ENCODE assay signal across 8 mouse cellular contexts in the genomic region with DNA sequence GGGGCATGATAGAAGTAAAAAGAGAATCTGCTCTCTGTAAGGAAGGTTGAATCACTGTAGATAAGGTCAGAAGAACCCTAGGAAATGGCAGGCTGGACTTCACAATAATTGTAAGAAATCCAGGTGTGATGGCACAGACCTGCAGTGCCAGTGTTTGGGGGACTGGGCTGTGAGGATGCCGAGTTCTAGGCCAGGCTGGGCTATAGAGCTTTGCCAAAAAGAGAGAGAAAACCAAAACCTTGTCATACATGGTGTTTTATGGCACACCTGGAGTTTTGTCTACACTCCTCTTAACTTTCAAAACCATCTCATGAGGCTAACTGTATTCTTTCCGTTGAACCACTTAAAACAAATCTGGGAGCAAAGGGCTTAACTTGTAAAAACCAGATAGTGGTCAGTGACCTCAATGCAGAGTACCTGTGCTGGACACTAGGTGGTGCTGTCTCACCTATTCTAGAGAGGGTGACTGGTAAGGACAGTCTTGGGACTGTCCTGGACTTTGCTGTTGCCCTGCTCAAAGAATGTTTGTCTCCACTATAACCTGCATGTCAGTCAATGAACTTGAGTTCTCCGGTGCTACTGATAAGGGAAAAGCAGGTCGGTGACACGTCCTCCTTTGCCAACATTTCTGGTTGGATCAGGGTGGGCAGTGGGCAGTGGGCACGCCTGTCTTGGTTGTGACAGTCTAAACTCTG. TPM values are rescaled to one million over a fixed set of nuclear protein-coding genes. Genes with fewer than 3 reads are reported as not detected.
DNase-seq lines count a peak whose midpoint lies in the region; ATAC-seq and TF ChIP-seq lines count a peak whose summit lies in the region.

No protein-coding gene starts in this region.

- H3K36me3 ChIP-seq in embryonic facial prominence, embryonic 10.5 days (replicated peaks) = no peaks in the 10 kb centered on the region
- H3K36me3 ChIP-seq in heart, embryonic 11.5 days (ENCODE audit: control insufficient read depth, insufficient read depth, low read length) = no peaks in the 10 kb centered on the region
- no peaks in the 10 kb centered on the region for H3K36me3 ChIP-seq in kidney, postnatal 0 days (ENCODE audit: insufficient read depth, low read length)

- H3K27me3 ChIP-seq in embryonic facial prominence, embryonic 10.5 days (replicated peaks; ENCODE audit: low read depth, poor library complexity, severe bottlenecking) = no peaks in the 10 kb centered on the region
- H3K27me3 ChIP-seq in heart, embryonic 11.5 days (ENCODE audit: control insufficient read depth, insufficient read depth, low read length) = no peaks in the 10 kb centered on the region
- no peaks in the 10 kb centered on the region for H3K27me3 ChIP-seq in kidney, postnatal 0 days (ENCODE audit: insufficient read depth, low read length)

- DNase-seq in B cell, adult 2 months = peak; percentile 49 to 55
- peak; percentile 51 for DNase-seq in adrenal gland, adult 8-10 months
- DNase-seq in embryonic facial prominence, embryonic 10.5 days (ENCODE audit: low spot score) = peak; percentile 66
- peak; percentile 89 for DNase-seq in kidney, postnatal 0 days (ENCODE audit: low spot score)
- peak; percentile 67 to 77 for DNase-seq in lung, adult 18-20 months
- peak; percentile 39 for DNase-seq in ovary, postnatal 10 days (ENCODE audit: low spot score)
- peak; percentile 14 to 66 for DNase-seq in thymus, postnatal 10 days (ENCODE audit: low spot score in 2 of 2)

- WGBS in embryonic facial prominence, embryonic 10.5 days = 55% methylated on average over 6 of the region's 6 CpGs
- 43% methylated on average over 6 of the region's 6 CpGs for WGBS in heart, embryonic 11.5 days (ENCODE audit: insufficient replicate concordance)
- 57% methylated on average over 6 of the region's 6 CpGs for WGBS in kidney, postnatal 0 days

- peak; percentile 97 for TF ChIP-seq CTCF in kidney, postnatal 0 days (IDR thresholded peaks at IDR 0.05; ENCODE audit: low read depth)

- H3K4me2 ChIP-seq in heart, embryonic 11.5 days = no peak overlapping the region
- H3K4me2 ChIP-seq in kidney, postnatal 0 days (ENCODE audit: low read length) = no peak overlapping the region

- no peak overlapping the region for H3K27ac ChIP-seq in embryonic facial prominence, embryonic 10.5 days (replicated peaks)
- no peak overlapping the region for H3K27ac ChIP-seq in heart, embryonic 11.5 days (ENCODE audit: low read depth, low read length)
- no peak overlapping the region for H3K27ac ChIP-seq in kidney, postnatal 0 days

- H3K9ac ChIP-seq in heart, embryonic 11.5 days (ENCODE audit: low read depth, low read length) = no peak overlapping the region
- no peak overlapping the region for H3K9ac ChIP-seq in kidney, postnatal 0 days (ENCODE audit: low read depth, low read length)

- H3K9me3 ChIP-seq in embryonic facial prominence, embryonic 10.5 days = no peaks in the 10 kb centered on the region
- H3K9me3 ChIP-seq in heart, embryonic 11.5 days (replicated peaks; ENCODE audit: control insufficient read depth, low read length) = no peaks in the 10 kb centered on the region
- H3K9me3 ChIP-seq in kidney, postnatal 0 days (replicated peaks; ENCODE audit: low read length) = no peaks in the 10 kb centered on the region

- no peak overlapping the region for H3K4me3 ChIP-seq in embryonic facial prominence, embryonic 10.5 days
- no peak overlapping the region for H3K4me3 ChIP-seq in heart, embryonic 11.5 days (ENCODE audit: low read depth, low read length)
- no peak overlapping the region for H3K4me3 ChIP-seq in kidney, postnatal 0 days (replicated peaks; ENCODE audit: low read depth, low read length)

- peaks cover 27% of the 10 kb centered on the region for H3K4me1 ChIP-seq in embryonic facial prominence, embryonic 10.5 days
- peaks cover 5% of the 10 kb centered on the region; the same call in 1 of the 2 replicates for H3K4me1 ChIP-seq in heart, embryonic 11.5 days (ENCODE audit: control insufficient read depth, insufficient read depth, low read length)
- H3K4me1 ChIP-seq in kidney, postnatal 0 days (replicated peaks; ENCODE audit: insufficient read depth, low read length) = no peaks in the 10 kb centered on the region

- ATAC-seq in heart, embryonic 11.5 days (replicated peaks; ENCODE audit: insufficient number of reproducible peaks, low FRiP score, low TSS enrichment) = peak; percentile 74
- ATAC-seq in kidney, postnatal 0 days (replicated peaks; ENCODE audit: low FRiP score, low read depth) = peak; percentile 92

RNA-seq across cellular contexts. Expression of a gene that starts 27.7 kb away (rescaled TPM):
- total RNA-seq in adrenal gland, adult 8-10 months (2022) = 1 to 10 TPM in 3 of 4 experiments, under 1 TPM in 1; 0.83 to 1.5 (median 1.1) TPM
- polyA plus RNA-seq in embryonic facial prominence, embryonic 10.5 days (2016; fragmentation: Nextera tagmentation; extraction: Ambion mirVana) = 69.0 and 70.1 TPM in 2 replicates
- 58.4 and 70.1 TPM in 2 replicates for polyA plus RNA-seq in heart, embryonic 11.5 days (2014; fragmentation: Nextera tagmentation; extraction: Ambion mirVana)
- polyA plus RNA-seq in kidney, postnatal 0 days (2015; fragmentation: Nextera tagmentation; extraction: Ambion mirVana) = 9.4 and 9.7 TPM in 2 replicates

Comparison
In these comparisons a context has a peak if more than half of its experiments do, and no peak if none do; other contexts are left out.
1. DNase-seq: peak in every context shown above with its lines; median percentile 89 in kidney, postnatal 0 days; 72 in lung, adult 18-20 months; 66 in embryonic facial prominence, embryonic 10.5 days; 52 in B cell, adult 2 months; 51 in adrenal gland, adult 8-10 months; 40 in thymus, postnatal 10 days; 39 in ovary, postnatal 10 days.